Mouse (Mus musculus): ENCODE data around the gene Gtf2f1.
"Not testable (repeated sequence)": the region's sequence is repeated elsewhere in the genome, so short reads cannot be mapped to it uniquely, and the experiment has no call there.

The Gtf2f1 gene

GRCm38 (mm10) chr17:57011236-57012141 lies at the start of gene Gtf2f1, which contains the start of gene Gm17949:
Gene Gtf2f1 (minus strand): TSS chr17:57011288.
Gene Gm17949 (plus strand): TSS chr17:57011469.
- peak; percentile 94 for DNase-seq (ENCODE audit: low spot score in 2 of 2)

- peak; percentile 92 to 94 for DNase-seq (ENCODE audit: low spot score in 2 of 2)
Measured at GRCm38 (mm10) chr17:57060231-57060801, 49.2 kb upstream of the Gtf2f1 start.

GRCm38 (mm10) chr17:57059486-57059977 lies 48.4 kb upstream of the Gtf2f1 start, which contains the start of gene Slc25a23:
Gene Slc25a23 (minus strand): TSS chr17:57059863.
- peak; percentile 79 to 81 for DNase-seq (ENCODE audit: low spot score in 2 of 2)

- DNase-seq (ENCODE audit: low spot score in 2 of 2) = peak in 1 of 2 experiments; percentile 34
Measured at GRCm38 (mm10) chr17:57058891-57059485, 47.9 kb upstream of the Gtf2f1 start, which contains the start of gene Crb3. Gene Crb3 (plus strand): TSS chr17:57059105.

GRCm38 (mm10) chr17:57056246-57056645 lies 45.2 kb upstream of the Gtf2f1 start:
- DNase-seq (ENCODE audit: low spot score in 2 of 2) = no peak

- DNase-seq (ENCODE audit: low spot score in 2 of 2) = not testable (repeated sequence)
Measured at GRCm38 (mm10) chr17:57051679-57052078, 40.6 kb upstream of the Gtf2f1 start.

GRCm38 (mm10) chr17:57048816-57049215 lies 37.7 kb upstream of the Gtf2f1 start:
- no peak for DNase-seq (ENCODE audit: low spot score in 2 of 2)

- no peak for DNase-seq (ENCODE audit: low spot score in 2 of 2)
Measured at GRCm38 (mm10) chr17:57047406-57047805, 36.3 kb upstream of the Gtf2f1 start.

- DNase-seq (ENCODE audit: low spot score in 2 of 2) = no peak
Measured at GRCm38 (mm10) chr17:57041554-57041953, 30.5 kb upstream of the Gtf2f1 start, which contains the start of gene Slc25a41. Gene Slc25a41 (minus strand): TSS chr17:57041654.

GRCm38 (mm10) chr17:57038978-57039377 lies 27.9 kb upstream of the Gtf2f1 start:
- DNase-seq (ENCODE audit: low spot score in 2 of 2) = no peak

- DNase-seq (ENCODE audit: low spot score in 2 of 2) = no peak
Measured at GRCm38 (mm10) chr17:57032854-57033253, 21.8 kb upstream of the Gtf2f1 start.

- peak; percentile 100 for DNase-seq (ENCODE audit: low spot score in 2 of 2)
Measured at GRCm38 (mm10) chr17:57031661-57032420, 20.8 kb upstream of the Gtf2f1 start.

- peak in 1 of 2 experiments; percentile 46 for DNase-seq (ENCODE audit: low spot score in 2 of 2)
Measured at GRCm38 (mm10) chr17:57030931-57031660, 20.0 kb upstream of the Gtf2f1 start, which contains the start of gene Khsrp. Gene Khsrp (minus strand): TSS chr17:57031522.

GRCm38 (mm10) chr17:57029691-57030090 lies 18.6 kb upstream of the Gtf2f1 start:
- DNase-seq (ENCODE audit: low spot score in 2 of 2) = no peak

GRCm38 (mm10) chr17:57027471-57027870 lies 16.4 kb upstream of the Gtf2f1 start:
- DNase-seq (ENCODE audit: low spot score in 2 of 2) = no peak

GRCm38 (mm10) chr17:57020960-57021359 lies 9.9 kb upstream of the Gtf2f1 start:
- no peak for DNase-seq (ENCODE audit: low spot score in 2 of 2)

GRCm38 (mm10) chr17:57019693-57020092 lies 8.6 kb upstream of the Gtf2f1 start:
- DNase-seq (ENCODE audit: low spot score in 2 of 2) = no peak

- no peak for DNase-seq (ENCODE audit: low spot score in 2 of 2)
Measured at GRCm38 (mm10) chr17:57012245-57012795, 1.2 kb upstream of the Gtf2f1 start.

GRCm38 (mm10) chr17:57010911-57011235 lies 215 bp downstream of the Gtf2f1 start:
- DNase-seq (ENCODE audit: low spot score in 2 of 2) = no peak

Measured in frontal cortex, postnatal 10 days (tissue).